Mouse (Mus musculus): ENCODE results near the gene Rfesd. TPM values are rescaled to one million over a fixed set of nuclear protein-coding genes. Genes with fewer than 3 reads are reported as not detected.

Rfesd gene
- polyA plus RNA-seq, 1 experiment = 5.4 TPM

- TF ChIP-seq USF1 (IDR thresholded peaks at IDR 0.05; ENCODE audit: low read depth) (no peak), TCF12 (IDR thresholded peaks at IDR 0.05; ENCODE audit: insufficient read depth, poor library complexity, severe bottlenecking) (no peak), REST (IDR thresholded peaks at IDR 0.05; ENCODE audit: insufficient read depth, insufficient read length) (no peak), POLR2A (IDR thresholded peaks at IDR 0.05; ENCODE audit: insufficient read length, low read depth) (no peak), POLR2AphosphoS2 (IDR thresholded peaks at IDR 0.05; ENCODE audit: insufficient read length, low read depth) (no peak), MYOG (IDR thresholded peaks at IDR 0.05; ENCODE audit: control insufficient read depth in 1 of 3, insufficient read depth in 1 of 3, insufficient read length in 2 of 3, low read depth in 2 of 3) (no peak), TCF3 (IDR thresholded peaks at IDR 0.05; ENCODE audit: insufficient read length, low read depth) (no peak), E2F4 (IDR thresholded peaks at IDR 0.05; ENCODE audit: insufficient read depth) (no peak), MYOD1 (IDR thresholded peaks at IDR 0.05; ENCODE audit: control insufficient read depth in 1 of 3, insufficient read length in 2 of 3, low read depth in 2 of 3) (no peak), SRF (IDR thresholded peaks at IDR 0.05; ENCODE audit: control insufficient read depth, insufficient read length, low read depth) (no peak), MAX (IDR thresholded peaks at IDR 0.05; ENCODE audit: low read depth) (no peak), CEBPB (IDR thresholded peaks at IDR 0.05; ENCODE audit: insufficient read depth, poor library complexity, severe bottlenecking) (no peak)
- no peaks in the 10 kb centered on the region for H3K27me3 ChIP-seq (ENCODE audit: control insufficient read depth, insufficient read depth, insufficient read length)
- H3K4me3 ChIP-seq = no peak overlapping the region
- no peak overlapping the region for H3ac ChIP-seq (ENCODE audit: control insufficient read depth, insufficient read length)
- H3K4me2 ChIP-seq (ENCODE audit: low read depth) = no peak overlapping the region
- no peaks in the 10 kb centered on the region for H3K79me2 ChIP-seq (ENCODE audit: control insufficient read depth, insufficient read depth)
- H3K36me3 ChIP-seq (ENCODE audit: control insufficient read depth, insufficient read depth) = no peaks in the 10 kb centered on the region
Measured at GRCm38 (mm10) chr13:76003272-76003671, 15.2 kb downstream of the Rfesd start.

- H3K36me3 ChIP-seq (ENCODE audit: control insufficient read depth, insufficient read depth) = no peaks in the 10 kb centered on the region
- no peaks in the 10 kb centered on the region for H3K27me3 ChIP-seq (ENCODE audit: control insufficient read depth, insufficient read depth, insufficient read length)
- H3K79me2 ChIP-seq (ENCODE audit: control insufficient read depth, insufficient read depth) = no peaks in the 10 kb centered on the region
- H3K4me3 ChIP-seq = no peak overlapping the region
- H3K4me2 ChIP-seq (ENCODE audit: low read depth) = no peak overlapping the region
- no peak for TF ChIP-seq MYOG (IDR thresholded peaks at IDR 0.05; ENCODE audit: control insufficient read depth in 1 of 3, insufficient read depth in 1 of 3, insufficient read length in 2 of 3, low read depth in 2 of 3)
- TF ChIP-seq E2F4 (IDR thresholded peaks at IDR 0.05; ENCODE audit: insufficient read depth) = no peak
- TF ChIP-seq POLR2A (IDR thresholded peaks at IDR 0.05; ENCODE audit: insufficient read length, low read depth) = no peak
- TF ChIP-seq USF1 (IDR thresholded peaks at IDR 0.05; ENCODE audit: low read depth) = no peak
- no peak for TF ChIP-seq CEBPB (IDR thresholded peaks at IDR 0.05; ENCODE audit: insufficient read depth, poor library complexity, severe bottlenecking)
- TF ChIP-seq MYOD1 (IDR thresholded peaks at IDR 0.05; ENCODE audit: control insufficient read depth in 1 of 3, insufficient read length in 2 of 3, low read depth in 2 of 3) = no peak
- TF ChIP-seq REST (IDR thresholded peaks at IDR 0.05; ENCODE audit: insufficient read depth, insufficient read length) = no peak
- TF ChIP-seq SRF (IDR thresholded peaks at IDR 0.05; ENCODE audit: control insufficient read depth, insufficient read length, low read depth) = no peak
- TF ChIP-seq MAX (IDR thresholded peaks at IDR 0.05; ENCODE audit: low read depth) = no peak
- no peak for TF ChIP-seq TCF3 (IDR thresholded peaks at IDR 0.05; ENCODE audit: insufficient read length, low read depth)
- TF ChIP-seq POLR2AphosphoS2 (IDR thresholded peaks at IDR 0.05; ENCODE audit: insufficient read length, low read depth) = no peak
- TF ChIP-seq TCF12 (IDR thresholded peaks at IDR 0.05; ENCODE audit: insufficient read depth, poor library complexity, severe bottlenecking) = no peak
- H3ac ChIP-seq (ENCODE audit: control insufficient read depth, insufficient read length) = no peak overlapping the region
Measured at GRCm38 (mm10) chr13:75992169-75993028, 26.1 kb downstream of the Rfesd start.

- no peaks in the 10 kb centered on the region for H3K79me2 ChIP-seq (ENCODE audit: control insufficient read depth, insufficient read depth)
- TF ChIP-seq TCF12 (IDR thresholded peaks at IDR 0.05; ENCODE audit: insufficient read depth, poor library complexity, severe bottlenecking) = no peak
- no peak for TF ChIP-seq SRF (IDR thresholded peaks at IDR 0.05; ENCODE audit: control insufficient read depth, insufficient read length, low read depth)
- TF ChIP-seq MAX (IDR thresholded peaks at IDR 0.05; ENCODE audit: low read depth) = no peak
- no peak for TF ChIP-seq MYOG (IDR thresholded peaks at IDR 0.05; ENCODE audit: control insufficient read depth in 1 of 3, insufficient read depth in 1 of 3, insufficient read length in 2 of 3, low read depth in 2 of 3)
- no peak for TF ChIP-seq TCF3 (IDR thresholded peaks at IDR 0.05; ENCODE audit: insufficient read length, low read depth)
- TF ChIP-seq MYOD1 (IDR thresholded peaks at IDR 0.05; ENCODE audit: control insufficient read depth in 1 of 3, insufficient read length in 2 of 3, low read depth in 2 of 3) = no peak
- TF ChIP-seq POLR2AphosphoS2 (IDR thresholded peaks at IDR 0.05; ENCODE audit: insufficient read length, low read depth) = no peak
- TF ChIP-seq POLR2A (IDR thresholded peaks at IDR 0.05; ENCODE audit: insufficient read length, low read depth) = no peak
- no peak for TF ChIP-seq REST (IDR thresholded peaks at IDR 0.05; ENCODE audit: insufficient read depth, insufficient read length)
- no peak for TF ChIP-seq CEBPB (IDR thresholded peaks at IDR 0.05; ENCODE audit: insufficient read depth, poor library complexity, severe bottlenecking)
- TF ChIP-seq E2F4 (IDR thresholded peaks at IDR 0.05; ENCODE audit: insufficient read depth) = no peak
- no peak for TF ChIP-seq USF1 (IDR thresholded peaks at IDR 0.05; ENCODE audit: low read depth)
- H3K27me3 ChIP-seq (ENCODE audit: control insufficient read depth, insufficient read depth, insufficient read length) = no peaks in the 10 kb centered on the region
- H3K4me3 ChIP-seq = no peak overlapping the region
- H3ac ChIP-seq (ENCODE audit: control insufficient read depth, insufficient read length) = no peak overlapping the region
- H3K36me3 ChIP-seq (ENCODE audit: control insufficient read depth, insufficient read depth) = no peaks in the 10 kb centered on the region
- no peak overlapping the region for H3K4me2 ChIP-seq (ENCODE audit: low read depth)
Measured at GRCm38 (mm10) chr13:75988096-75988495, 30.4 kb downstream of the Rfesd start.

GRCm38 (mm10) chr13:75981901-75982300, 36.6 kb downstream of the Rfesd start:
- H3ac ChIP-seq (ENCODE audit: control insufficient read depth, insufficient read length) = no peak overlapping the region
- TF ChIP-seq REST (IDR thresholded peaks at IDR 0.05; ENCODE audit: insufficient read depth, insufficient read length) (no peak), CEBPB (IDR thresholded peaks at IDR 0.05; ENCODE audit: insufficient read depth, poor library complexity, severe bottlenecking) (no peak), E2F4 (IDR thresholded peaks at IDR 0.05; ENCODE audit: insufficient read depth) (no peak), MYOG (IDR thresholded peaks at IDR 0.05; ENCODE audit: control insufficient read depth in 1 of 3, insufficient read depth in 1 of 3, insufficient read length in 2 of 3, low read depth in 2 of 3) (no peak), USF1 (IDR thresholded peaks at IDR 0.05; ENCODE audit: low read depth) (no peak), TCF3 (IDR thresholded peaks at IDR 0.05; ENCODE audit: insufficient read length, low read depth) (no peak), MAX (IDR thresholded peaks at IDR 0.05; ENCODE audit: low read depth) (no peak), TCF12 (IDR thresholded peaks at IDR 0.05; ENCODE audit: insufficient read depth, poor library complexity, severe bottlenecking) (no peak), POLR2A (IDR thresholded peaks at IDR 0.05; ENCODE audit: insufficient read length, low read depth) (no peak), SRF (IDR thresholded peaks at IDR 0.05; ENCODE audit: control insufficient read depth, insufficient read length, low read depth) (no peak), POLR2AphosphoS2 (IDR thresholded peaks at IDR 0.05; ENCODE audit: insufficient read length, low read depth) (no peak), MYOD1 (IDR thresholded peaks at IDR 0.05; ENCODE audit: control insufficient read depth in 1 of 3, insufficient read length in 2 of 3, low read depth in 2 of 3) (no peak)
- no peak overlapping the region for H3K4me2 ChIP-seq (ENCODE audit: low read depth)
- H3K36me3 ChIP-seq (ENCODE audit: control insufficient read depth, insufficient read depth) = no peaks in the 10 kb centered on the region
- no peaks in the 10 kb centered on the region for H3K27me3 ChIP-seq (ENCODE audit: control insufficient read depth, insufficient read depth, insufficient read length)
- H3K79me2 ChIP-seq (ENCODE audit: control insufficient read depth, insufficient read depth) = no peaks in the 10 kb centered on the region
- no peak overlapping the region for H3K4me3 ChIP-seq
